Mouse (Mus musculus) kidney, adult 2 months (tissue): Measurements from ENCODE around the gene Zfp575.

ENCODE experiments used
- CTCF ChIP-seq: fragments of 200-500 bp; conservative IDR thresholded peaks from 2 replicates; pipeline ENCODE4 v1.5.1; 2011; ENCODE audit warnings: low read depth, mild to moderate bottlenecking, control low read depth, low read length, moderate library complexity, mixed read lengths; ENCODE audit not compliant: insufficient read depth, insufficient read length
- POLR2A ChIP-seq: fragments of 200-500 bp; IDR thresholded peaks from one replicate; pipeline ENCODE4 v1.6.1; 2011; ENCODE audit warnings: low read depth, low read length, control low read depth

DNA sequence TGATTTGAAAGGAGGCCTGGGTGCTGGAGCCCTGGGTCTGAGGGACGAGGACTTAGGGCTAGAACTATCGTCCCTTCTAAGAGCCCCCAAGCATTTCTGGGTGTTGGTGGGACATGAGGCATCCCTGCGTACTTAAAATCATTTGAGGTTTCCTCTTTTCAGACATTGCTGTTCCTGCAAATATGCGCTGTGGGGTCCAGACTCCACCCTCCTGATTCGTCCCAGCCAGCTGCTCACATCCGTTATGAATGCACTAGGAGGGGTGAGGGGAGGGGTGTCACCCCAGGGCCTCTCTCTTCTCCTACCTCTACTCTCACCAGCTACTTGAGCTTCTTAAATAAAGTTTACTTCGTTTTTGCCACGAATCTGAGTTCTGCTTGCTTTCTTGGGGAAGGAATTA lies 21.1 kb upstream of the Zfp575 start:
- no peak for TF ChIP-seq POLR2A
- no peak for TF ChIP-seq CTCF
